Mouse (Mus musculus): Measurements from ENCODE around the gene Arid3a. TPM values are rescaled to one million over a fixed set of nuclear protein-coding genes. Genes with fewer than 3 reads are reported as not detected.
"Not testable (repeated sequence)": the region's sequence is repeated elsewhere in the genome, so short reads cannot be mapped to it uniquely, and the experiment has no call there.

Arid3a gene
- polyA plus RNA-seq, 1 experiment = 2.9 TPM

GRCm38 (mm10) chr10:79942988-79943387, 16.1 kb downstream of the Arid3a start:
- no peak overlapping the region for H3K4me3 ChIP-seq (ENCODE audit: insufficient read depth, low read depth, low read length)
- no peaks in the 10 kb centered on the region for H3K4me1 ChIP-seq (ENCODE audit: control insufficient read depth, insufficient read depth, insufficient read length, low read length)

GRCm38 (mm10) chr10:79943471-79943901, 16.6 kb downstream of the Arid3a start:
- Histone ChIP-seq H3K4me3 (ENCODE audit: insufficient read depth, low read depth, low read length) (no peak overlapping the region), H3K4me1 (ENCODE audit: control insufficient read depth, insufficient read depth, insufficient read length, low read length) (no peaks in the 10 kb centered on the region), H3K27ac (replicated peaks; ENCODE audit: low read depth, low read length) (no peak overlapping the region)

More at GRCm38 (mm10) chr10:79942988-79943387, 16.1 kb downstream of the Arid3a start:
- no peak overlapping the region for H3K27ac ChIP-seq (replicated peaks; ENCODE audit: low read depth, low read length)

GRCm38 (mm10) chr10:79945507-79946234, 18.8 kb downstream of the Arid3a start:
- H3K27ac ChIP-seq (replicated peaks; ENCODE audit: low read depth, low read length) = no peak overlapping the region

GRCm38 (mm10) chr10:79946752-79947322, 20.0 kb downstream of the Arid3a start:
- H3K4me3 ChIP-seq (ENCODE audit: insufficient read depth, low read depth, low read length) = no peak overlapping the region
- H3K27ac ChIP-seq (replicated peaks; ENCODE audit: low read depth, low read length) = no peak overlapping the region
- H3K4me1 ChIP-seq (ENCODE audit: control insufficient read depth, insufficient read depth, insufficient read length, low read length) = no peaks in the 10 kb centered on the region

More at GRCm38 (mm10) chr10:79945507-79946234, 18.8 kb downstream of the Arid3a start:
- no peaks in the 10 kb centered on the region for H3K4me1 ChIP-seq (ENCODE audit: control insufficient read depth, insufficient read depth, insufficient read length, low read length)
- no peak overlapping the region for H3K4me3 ChIP-seq (ENCODE audit: insufficient read depth, low read depth, low read length)

GRCm38 (mm10) chr10:79947502-79947901, 20.7 kb downstream of the Arid3a start:
- Histone ChIP-seq H3K4me1 (ENCODE audit: control insufficient read depth, insufficient read depth, insufficient read length, low read length) (no peaks in the 10 kb centered on the region), H3K27ac (replicated peaks; ENCODE audit: low read depth, low read length) (no peak overlapping the region), H3K4me3 (ENCODE audit: insufficient read depth, low read depth, low read length) (no peak overlapping the region)

- H3K4me1 ChIP-seq (ENCODE audit: control insufficient read depth, insufficient read depth, insufficient read length, low read length) = no peaks in the 10 kb centered on the region
- no peak overlapping the region for H3K4me3 ChIP-seq (ENCODE audit: insufficient read depth, low read depth, low read length)
- H3K27ac ChIP-seq (replicated peaks; ENCODE audit: low read depth, low read length) = no peak overlapping the region
Measured at GRCm38 (mm10) chr10:79949873-79950272, 23.0 kb downstream of the Arid3a start.

- H3K27ac ChIP-seq (replicated peaks; ENCODE audit: low read depth, low read length) = no peak overlapping the region
- no peak overlapping the region for H3K4me3 ChIP-seq (ENCODE audit: insufficient read depth, low read depth, low read length)
- no peaks in the 10 kb centered on the region for H3K4me1 ChIP-seq (ENCODE audit: control insufficient read depth, insufficient read depth, insufficient read length, low read length)
Measured at GRCm38 (mm10) chr10:79950661-79951060, 23.8 kb downstream of the Arid3a start.

- Histone ChIP-seq H3K27ac (replicated peaks; ENCODE audit: low read depth, low read length) (no peak overlapping the region), H3K4me1 (ENCODE audit: control insufficient read depth, insufficient read depth, insufficient read length, low read length) (no peaks in the 10 kb centered on the region), H3K4me3 (ENCODE audit: insufficient read depth, low read depth, low read length) (no peak overlapping the region)
Measured at GRCm38 (mm10) chr10:79953946-79954345, 27.1 kb downstream of the Arid3a start.

GRCm38 (mm10) chr10:79955691-79956090, 28.8 kb downstream of the Arid3a start:
- H3K4me3 ChIP-seq (ENCODE audit: insufficient read depth, low read depth, low read length) = no peak overlapping the region
- H3K4me1 ChIP-seq (ENCODE audit: control insufficient read depth, insufficient read depth, insufficient read length, low read length) = no peaks in the 10 kb centered on the region
- no peak overlapping the region for H3K27ac ChIP-seq (replicated peaks; ENCODE audit: low read depth, low read length)

- Histone ChIP-seq H3K4me3 (ENCODE audit: insufficient read depth, low read depth, low read length) (no peak overlapping the region), H3K4me1 (ENCODE audit: control insufficient read depth, insufficient read depth, insufficient read length, low read length) (no peaks in the 10 kb centered on the region), H3K27ac (replicated peaks; ENCODE audit: low read depth, low read length) (no peak overlapping the region)
Measured at GRCm38 (mm10) chr10:79956643-79957154, 29.9 kb downstream of the Arid3a start.

- H3K4me1 ChIP-seq (ENCODE audit: control insufficient read depth, insufficient read depth, insufficient read length, low read length) = no peaks in the 10 kb centered on the region
- H3K4me3 ChIP-seq (ENCODE audit: insufficient read depth, low read depth, low read length) = peak overlapping the region; percentile 21; the same call in 1 of the 2 replicates
- no peak overlapping the region for H3K27ac ChIP-seq (replicated peaks; ENCODE audit: low read depth, low read length)
Measured at GRCm38 (mm10) chr10:79958140-79958816, 31.4 kb downstream of the Arid3a start.

GRCm38 (mm10) chr10:79959412-79959811, 32.6 kb downstream of the Arid3a start:
- not testable (repeated sequence) for H3K27ac ChIP-seq (replicated peaks; ENCODE audit: low read depth, low read length)

GRCm38 (mm10) chr10:79959847-79960601, 33.2 kb downstream of the Arid3a start, which contains the start of gene Wdr18:
Gene Wdr18, plus strand, starts transcription at chr10:79960152.
- peak within 1 kb of the TSS; percentile 76 for H3K4me3 ChIP-seq (ENCODE audit: insufficient read depth, low read depth, low read length)
- no peaks in the 10 kb centered on the region for H3K4me1 ChIP-seq (ENCODE audit: control insufficient read depth, insufficient read depth, insufficient read length, low read length)
- no peak within 1 kb of the TSS; the same call in 1 of the 2 replicates for H3K27ac ChIP-seq (replicated peaks; ENCODE audit: low read depth, low read length)

More at GRCm38 (mm10) chr10:79959412-79959811, 32.6 kb downstream of the Arid3a start:
- H3K4me3 ChIP-seq (ENCODE audit: insufficient read depth, low read depth, low read length); H3K4me1 ChIP-seq (ENCODE audit: control insufficient read depth, insufficient read depth, insufficient read length, low read length): not testable (repeated sequence)

GRCm38 (mm10) chr10:79960671-79961294, 33.9 kb downstream of the Arid3a start:
- Histone ChIP-seq H3K4me1 (ENCODE audit: control insufficient read depth, insufficient read depth, insufficient read length, low read length) (no peaks in the 10 kb centered on the region), H3K4me3 (ENCODE audit: insufficient read depth, low read depth, low read length) (peak overlapping the region; percentile 76), H3K27ac (replicated peaks; ENCODE audit: low read depth, low read length) (no peak overlapping the region)

All from brown adipose tissue, adult 24 weeks (tissue).